Mouse (Mus musculus): ENCODE data around the gene Ccdc47.

DNA sequence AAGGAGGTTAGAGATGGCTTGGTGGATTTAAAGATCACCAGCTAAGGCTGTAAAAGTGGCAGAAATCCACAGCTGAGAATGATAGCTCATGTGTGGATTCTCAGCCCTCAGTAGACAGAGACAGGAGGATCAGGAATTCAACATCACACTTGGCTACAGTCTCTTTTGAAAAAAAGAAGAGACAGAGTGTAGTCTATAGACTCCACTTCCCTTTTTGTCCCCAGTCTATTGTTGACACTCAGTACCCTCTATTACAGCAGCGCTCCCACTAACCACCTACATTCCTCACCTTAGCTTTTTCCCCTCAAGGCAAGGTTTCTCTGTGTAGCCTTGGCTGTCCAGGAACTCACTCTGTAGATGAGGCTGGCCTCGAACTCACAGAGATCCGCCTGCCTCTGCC is 24.4 kb downstream of the Ccdc47 start:
- no peak for TF ChIP-seq CTCF (IDR thresholded peaks at IDR 0.05; ENCODE audit: extremely low read depth, insufficient read depth, low read length)
- TF ChIP-seq POLR2A (IDR thresholded peaks at IDR 0.05; ENCODE audit: extremely low read depth, insufficient read depth, low read length), result no peak
